Mouse (Mus musculus) myocyte (in vitro differentiated cells): ENCODE data around the gene Krtap3-2.

Experiments used
- MAX ChIP-seq: IDR thresholded peaks from one replicate; pipeline ENCODE4 v1.6.1; 2011; ENCODE audit warnings: low read depth, mild to moderate bottlenecking, control low read depth
- POLR2AphosphoS2 ChIP-seq: IDR thresholded peaks from one replicate; pipeline ENCODE4 v1.6.1; 2011; ENCODE audit warnings: low read depth, control low read depth; ENCODE audit not compliant: insufficient read length

DNA sequence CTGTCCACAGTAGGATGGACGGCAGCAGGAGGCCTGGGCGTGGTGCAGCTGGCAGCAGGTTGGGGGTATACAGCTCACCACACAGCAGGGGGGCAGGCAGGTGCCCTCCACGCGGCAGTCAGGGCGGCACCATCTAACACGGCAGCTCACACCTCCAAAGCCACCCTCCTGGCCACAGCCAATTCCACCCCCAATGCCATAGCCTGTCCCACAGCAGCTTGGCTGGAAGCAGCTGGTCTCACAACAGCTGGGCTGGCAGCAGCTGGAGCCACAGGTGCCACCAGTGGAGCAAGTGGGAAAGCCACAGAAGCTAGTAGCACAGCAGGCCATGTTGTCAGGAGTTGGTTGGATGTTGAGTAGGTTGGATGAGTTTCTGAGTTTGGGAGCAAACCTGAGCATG, 24.0 kb upstream of the Krtap3-2 start, which contains the start of gene Krtap1-5:
- no peak for TF ChIP-seq POLR2AphosphoS2
- TF ChIP-seq MAX, result no peak
